Mouse (Mus musculus) gastrocnemius, postnatal 14 days (tissue): ENCODE results near the gene Cyfip1. TPM values are rescaled to one million over a fixed set of nuclear protein-coding genes. Genes with fewer than 3 reads are reported as not detected.

Experiments used
- DNase-seq: peaks from one replicate; pipeline ENCODE4 v3.0.0; 2021; ENCODE audit warnings: mixed read lengths
- intact Hi-C: fragments of 180-260 bp; cut with DNase I; formaldehyde crosslinking; loops from one replicate; pipeline ENCODE4 v1.15.1; 2025; ENCODE audit warnings: low total_unique reads
- long read RNA-seq, 2 experiments: library from polyadenylated mRNA; stranded (forward); transcript quantifications; one replicate each; pipeline ENCODE4 v2.0.0; 2021
- total RNA-seq, 2 experiments: library from RNA; stranded (reverse); gene quantifications; 2 replicates each; pipeline ENCODE4 v1.2.3; 2021

Cyfip1 gene
- 10 to 100 TPM; 28.3 to 29.4 TPM for total RNA-seq
- long read RNA-seq, experiment 1, full-length matches to known transcripts, result 13 of 21 reads
- long read RNA-seq, experiment 1, partial matches to known transcripts, result 6 of 21 reads
- long read RNA-seq, experiment 1, other reads (novel, unspliced or antisense), result 2 of 21 reads
- long read RNA-seq, experiment 2, full-length matches to known transcripts, result 20 of 28 reads
- long read RNA-seq, experiment 2, partial matches to known transcripts, result 6 of 28 reads
- long read RNA-seq, experiment 2, other reads (novel, unspliced or antisense), result 2 of 28 reads

- DNase-seq, result no peak
- intact Hi-C loops, result no loop called here
Observed at GRCm38 (mm10) chr7:55841445-55841844, at the start of gene Cyfip1. Gene Cyfip1, plus strand, starts transcription at chr7:55841745.

DNA sequence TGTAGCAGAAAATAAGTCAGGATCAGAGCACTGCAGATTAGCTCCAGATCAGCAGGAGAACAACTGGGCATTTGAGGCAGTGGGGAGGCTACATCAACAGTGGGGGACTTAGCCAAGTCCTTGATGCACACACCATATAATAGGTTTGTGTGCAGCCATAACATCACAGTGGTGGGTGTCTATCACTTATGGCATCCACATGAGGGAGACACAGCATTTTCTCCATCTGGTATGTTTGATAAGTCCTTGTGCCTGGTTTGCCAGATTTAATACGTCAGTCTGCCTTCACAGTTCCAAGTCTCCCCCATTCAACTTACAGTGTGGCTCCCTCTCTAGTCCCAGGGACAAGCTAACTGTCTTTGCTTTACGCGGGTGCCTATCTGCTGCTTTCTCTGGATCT, 49.3 kb upstream of the Cyfip1 start:
- DNase-seq, result no peak
- intact Hi-C loops, result no loop called here

GRCm38 (mm10) chr7:55793236-55793951, 48.2 kb upstream of the Cyfip1 start:
- DNase-seq, result no peak
- intact Hi-C loops, result no loop called here

- intact Hi-C loops, result no loop called here
Observed at GRCm38 (mm10) chr7:55793952-55794603, 47.5 kb upstream of the Cyfip1 start, which contains the start of gene Tubgcp5. Gene Tubgcp5, plus strand, starts transcription at chr7:55794154.

DNA sequence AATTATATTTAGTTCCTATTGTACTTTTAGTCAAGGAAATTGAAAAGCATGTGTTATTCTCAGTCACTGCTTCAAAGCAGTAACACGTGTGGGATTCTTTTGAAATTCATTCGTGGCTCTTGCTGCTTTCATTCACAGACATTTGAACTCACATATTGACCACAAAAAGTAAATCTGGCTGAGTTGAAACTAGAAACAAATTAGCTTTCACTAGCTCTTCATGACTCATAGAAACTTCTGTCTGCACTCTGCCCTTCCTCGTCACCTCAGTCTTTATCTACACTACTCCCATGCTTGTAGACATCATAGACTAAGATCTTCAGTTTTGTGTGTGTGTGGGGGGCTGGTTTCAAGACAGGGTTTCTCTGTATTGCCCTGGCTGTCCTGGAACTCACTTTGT, 41.6 kb upstream of the Cyfip1 start:
- no peak for DNase-seq
- intact Hi-C loops, result no loop called here

More at GRCm38 (mm10) chr7:55793952-55794603, 47.5 kb upstream of the Cyfip1 start, which contains the start of gene Tubgcp5:
- peak; percentile 98 for DNase-seq

DNA sequence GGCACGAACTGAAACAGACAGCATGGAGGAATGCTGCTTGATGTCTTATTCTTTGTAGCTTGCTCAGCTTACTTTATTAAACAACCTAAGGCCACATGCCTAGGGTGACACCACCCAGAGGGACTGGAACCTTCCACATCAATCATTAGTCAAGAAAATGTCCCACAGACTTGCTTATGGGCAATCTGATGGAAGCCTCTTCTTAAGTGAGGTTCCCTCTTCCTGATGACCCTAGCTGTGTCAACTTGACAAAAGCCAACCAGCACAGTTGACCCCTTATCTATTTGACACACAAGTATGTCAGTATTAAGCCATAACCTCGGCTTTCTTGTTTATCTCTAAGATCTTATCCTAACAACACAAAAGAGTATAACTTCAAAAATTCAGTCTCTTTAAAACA, 31.6 kb upstream of the Cyfip1 start:
- intact Hi-C loops, result no loop called here

DNA sequence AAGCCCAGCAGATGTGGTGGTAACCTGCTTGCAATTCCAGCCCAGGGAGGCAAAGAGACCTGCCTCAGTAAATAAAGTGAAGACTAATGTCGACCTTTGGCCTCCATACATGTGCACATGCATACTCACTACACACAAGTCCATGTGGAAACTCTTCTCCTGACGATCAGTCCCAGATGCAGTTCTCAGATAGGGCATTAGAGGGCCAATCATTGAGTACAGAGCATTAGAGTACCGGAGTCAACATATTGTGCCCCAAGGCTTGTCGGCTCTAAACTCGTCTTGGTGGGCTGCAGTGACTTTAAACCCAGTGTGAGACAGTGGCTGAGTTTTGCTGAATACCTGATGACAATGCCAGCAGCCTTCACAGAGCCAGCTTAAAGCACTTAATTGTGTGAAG, 17.1 kb upstream of the Cyfip1 start:
- intact Hi-C loops, result loop anchor here (10.0 kb wide), 1 partner anchor 360 kb away; no protein-coding TSS in a partner anchor
- no peak for DNase-seq

More for the DNA sequence above, 31.6 kb upstream of the Cyfip1 start:
- no peak for DNase-seq

- no peak for DNase-seq
- intact Hi-C loops, result loop anchor here (10.0 kb wide), 1 partner anchor 357 kb away; no protein-coding TSS in a partner anchor
Observed at GRCm38 (mm10) chr7:55827551-55827950, 14.0 kb upstream of the Cyfip1 start.

DNA sequence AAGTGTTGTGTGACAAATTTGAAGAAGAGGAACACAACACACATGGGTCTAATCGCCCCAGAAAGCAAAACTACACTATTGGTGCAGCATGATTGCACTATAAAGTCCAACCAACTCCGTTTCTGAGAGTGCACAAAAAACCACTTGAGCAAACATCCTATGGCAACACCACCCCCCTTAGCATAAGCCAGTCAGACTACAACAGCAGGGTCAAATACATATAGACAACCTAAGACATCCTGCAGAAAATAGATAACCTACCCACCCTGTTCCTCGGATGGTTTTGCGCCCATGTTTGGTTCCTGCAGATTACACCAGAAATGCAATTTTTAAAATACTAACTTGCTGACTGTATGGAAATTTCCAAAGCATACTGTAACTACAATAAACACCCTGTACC, 4.7 kb upstream of the Cyfip1 start:
- intact Hi-C loops, result no loop called here
- no peak for DNase-seq

DNA sequence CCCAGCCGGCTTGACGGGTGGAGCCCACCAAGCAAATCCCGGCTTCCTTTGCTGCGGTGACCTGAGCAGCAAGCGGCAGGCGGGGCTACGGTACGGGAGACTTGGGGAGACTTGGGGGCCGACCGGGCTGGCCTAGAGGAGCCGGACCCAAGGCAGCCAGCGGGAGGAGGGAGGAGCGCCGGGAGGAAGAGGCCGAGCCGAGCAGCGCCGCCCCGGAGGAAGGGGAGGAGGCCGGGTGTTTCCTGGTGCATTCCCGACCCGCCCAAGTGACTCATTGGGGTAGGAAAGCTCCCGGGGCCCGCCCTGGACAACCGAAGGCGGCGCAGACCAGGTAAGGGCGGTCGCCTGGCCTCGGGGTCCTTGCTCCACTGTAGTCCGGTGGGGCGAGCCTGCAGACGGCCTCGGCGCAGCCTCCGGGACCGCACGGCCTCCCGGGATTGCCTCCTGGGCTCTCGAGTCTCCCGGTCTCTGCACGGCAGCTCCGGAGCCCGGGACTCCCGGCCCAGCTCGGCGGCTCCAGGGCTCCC, 495 bp downstream of the Cyfip1 start:
- intact Hi-C loops, result no loop called here
- DNase-seq, result peak; percentile 93

DNA sequence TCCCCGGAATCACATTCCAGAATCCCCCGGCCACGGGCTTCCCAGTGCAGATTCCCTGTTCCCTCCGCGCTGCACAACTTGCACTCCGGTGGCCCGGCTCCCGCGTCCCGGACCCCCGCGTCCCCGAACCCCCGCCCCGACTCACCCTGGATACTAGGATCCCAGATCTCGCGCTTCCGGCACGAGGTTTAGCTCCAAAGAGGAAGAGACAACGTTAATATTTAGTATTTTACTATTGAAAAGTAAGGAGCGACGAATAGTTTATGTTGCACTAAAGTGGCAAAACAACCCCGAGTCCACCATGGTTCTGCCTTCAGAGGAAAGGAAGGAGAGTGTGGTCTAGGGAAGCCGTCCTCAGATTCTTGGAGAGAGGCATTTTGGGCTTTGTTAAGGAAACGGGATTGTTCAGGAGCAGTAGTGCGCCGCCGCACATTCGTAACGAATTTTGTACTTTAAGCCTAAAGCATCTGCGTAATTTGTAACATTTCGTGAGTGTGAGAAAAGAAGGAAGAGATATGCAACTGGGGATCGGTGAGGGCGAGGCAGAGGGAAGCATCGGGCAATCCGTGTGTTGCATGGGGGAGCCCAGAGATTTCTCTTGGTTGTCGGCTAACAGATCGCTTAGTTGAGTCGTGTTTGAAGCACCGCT, 1.1 kb downstream of the Cyfip1 start:
- intact Hi-C loops, result no loop called here
- DNase-seq, result no peak

GRCm38 (mm10) chr7:55846606-55847312, 5.2 kb downstream of the Cyfip1 start:
- intact Hi-C loops, result no loop called here
- DNase-seq, result no peak

GRCm38 (mm10) chr7:55849948-55850571, 8.5 kb downstream of the Cyfip1 start:
- intact Hi-C loops, result no loop called here
- DNase-seq, result no peak

DNA sequence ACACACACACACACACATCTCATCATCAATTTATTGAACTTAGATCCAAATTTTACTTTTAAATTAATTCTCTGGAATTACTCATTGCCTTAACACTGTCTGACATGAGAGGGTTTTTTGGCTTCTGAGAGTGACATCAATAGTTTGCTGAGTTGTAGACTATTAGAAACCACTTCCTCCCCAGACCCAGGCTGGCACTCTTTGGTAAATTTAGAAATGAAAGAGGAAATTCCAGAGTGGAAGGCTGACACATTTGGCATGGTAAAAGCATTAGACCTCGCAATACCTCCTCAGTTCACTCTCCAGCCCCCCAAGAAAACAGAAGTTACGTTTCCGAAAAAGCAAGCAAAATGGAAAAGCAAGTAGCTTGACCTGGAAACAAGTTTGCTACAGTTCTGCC, 11.2 kb downstream of the Cyfip1 start:
- DNase-seq, result no peak
- intact Hi-C loops, result no loop called here

GRCm38 (mm10) chr7:55855597-55855996, 14.1 kb downstream of the Cyfip1 start:
- DNase-seq, result no peak
- intact Hi-C loops, result no loop called here

- no peak for DNase-seq
- intact Hi-C loops, result no loop called here
Observed at GRCm38 (mm10) chr7:55856741-55857140, 15.2 kb downstream of the Cyfip1 start.

DNA sequence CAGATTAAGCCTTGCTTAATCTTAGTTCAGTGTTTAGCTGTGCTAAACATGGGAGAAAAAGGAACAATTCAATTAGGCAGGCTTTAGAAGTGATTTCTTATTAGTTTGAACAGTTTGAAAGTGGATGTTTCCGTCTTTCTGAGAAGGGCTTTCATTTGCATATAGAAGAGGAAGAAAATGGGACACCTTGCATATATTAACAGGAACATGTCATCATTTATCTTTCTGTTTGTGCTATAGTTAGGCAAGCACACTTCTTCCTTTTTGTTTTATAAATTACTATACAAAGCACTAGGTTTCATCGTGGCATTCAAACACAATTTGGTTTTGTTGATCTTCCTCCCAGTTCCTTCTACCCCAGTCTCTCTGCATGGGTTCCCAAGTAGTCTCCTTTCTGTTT, 16.2 kb downstream of the Cyfip1 start:
- DNase-seq, result no peak
- intact Hi-C loops, result no loop called here

DNA sequence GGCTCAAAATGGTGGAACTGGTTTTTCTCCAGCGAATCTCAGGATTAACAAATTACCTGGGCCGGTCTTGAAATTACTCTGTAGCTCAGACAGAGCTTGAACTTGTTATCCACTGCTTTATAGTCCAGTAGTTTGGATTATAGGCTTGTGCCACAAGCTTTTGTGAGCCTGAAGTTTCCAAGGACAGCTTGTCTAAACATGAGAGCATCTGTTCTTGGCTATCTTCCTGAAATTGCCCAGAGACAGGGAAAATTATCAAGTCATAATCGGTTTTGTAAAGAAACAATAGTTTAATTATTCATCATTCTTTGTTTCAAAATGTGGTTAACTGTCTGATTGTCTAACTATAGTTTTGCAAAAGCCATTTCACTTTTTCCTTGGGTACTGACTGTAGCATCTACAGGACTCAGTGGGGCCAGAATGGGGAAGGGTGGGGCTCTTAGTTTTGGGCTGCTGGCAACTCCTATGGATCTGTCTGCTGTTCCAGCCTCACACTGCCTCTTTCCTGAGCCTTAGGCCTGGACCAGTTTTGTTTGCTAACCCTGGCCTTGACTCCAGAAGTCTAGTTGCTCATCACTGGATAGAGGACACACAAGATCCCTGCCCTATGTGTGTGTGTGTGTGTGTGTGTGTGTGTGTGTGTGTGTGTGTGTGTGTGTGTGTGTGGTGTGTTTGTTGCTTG, 17.4 kb downstream of the Cyfip1 start:
- intact Hi-C loops, result no loop called here
- DNase-seq, result no peak
